Mouse (Mus musculus): ENCODE measurements around the gene Fggy. TPM values are rescaled to one million over a fixed set of nuclear protein-coding genes. Genes with fewer than 3 reads are reported as not detected.
A peak's percentile ranks its signal among the peaks of the same experiment; 100 is the strongest.

Gene Fggy
- polyA plus RNA-seq, 1 experiment from 2014 or later, result 10.9 TPM

DNA sequence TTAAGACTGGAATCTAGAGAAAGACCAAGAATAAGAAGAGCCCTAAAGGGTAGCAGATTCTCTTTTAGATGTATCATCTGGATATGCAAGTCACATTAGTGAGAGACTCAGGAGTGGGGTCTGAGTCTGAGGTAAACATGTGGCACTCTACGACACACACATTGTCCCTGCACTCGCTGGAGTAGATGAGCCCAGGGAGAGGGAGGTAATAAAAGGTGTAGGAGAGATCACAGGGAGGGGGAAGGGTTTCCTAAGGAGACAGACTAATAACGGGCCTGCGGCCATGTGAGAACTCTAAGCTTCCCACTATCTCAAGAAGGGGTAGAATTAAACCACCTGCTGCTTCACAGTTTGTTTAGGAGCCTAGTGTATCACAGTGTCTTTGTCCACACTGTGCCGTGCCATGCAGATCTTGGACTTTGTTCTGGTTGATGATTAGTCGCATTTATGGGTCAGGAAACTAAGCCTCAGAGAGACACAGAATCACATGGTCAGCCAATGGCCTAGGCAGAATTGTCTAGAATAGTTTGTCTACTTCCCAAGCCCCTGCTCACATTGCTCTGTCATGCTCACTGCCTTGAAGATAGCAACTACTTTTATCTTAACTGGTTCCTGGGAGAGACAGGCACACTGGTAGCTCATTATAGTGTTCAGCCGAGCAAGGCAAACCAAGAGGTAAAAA is 236.5 kb downstream of the Fggy start:
- Histone ChIP-seq H3K27ac (ENCODE audit: low read depth) (peak overlapping the region; percentile 77; the same call in 1 of the 2 replicates), H3K4me3 (ENCODE audit: low read depth, low read length) (no peak overlapping the region), H3K36me3 (ENCODE audit: control insufficient read depth, insufficient read depth, low read length) (no peaks in the 10 kb centered on the region), H3K4me2 (ENCODE audit: low read length) (no peak overlapping the region), H3K9me3 (ENCODE audit: control insufficient read depth, low read length) (no peaks in the 10 kb centered on the region), H3K27me3 (replicated peaks; ENCODE audit: control insufficient read depth, insufficient read depth, low read length) (no peaks in the 10 kb centered on the region), H3K9ac (ENCODE audit: low read length) (no peak overlapping the region), H3K4me1 (replicated peaks; ENCODE audit: control insufficient read depth, insufficient read depth, low read length) (peaks cover 25% of the 10 kb centered on the region)
- ATAC-seq (replicated peaks; ENCODE audit: low FRiP score, low TSS enrichment, low read depth), result peak; percentile 89
- 42% methylated on average over 7 of the region's 7 CpGs for WGBS
- peak; percentile 61 for DNase-seq (ENCODE audit: low spot score)

DNA sequence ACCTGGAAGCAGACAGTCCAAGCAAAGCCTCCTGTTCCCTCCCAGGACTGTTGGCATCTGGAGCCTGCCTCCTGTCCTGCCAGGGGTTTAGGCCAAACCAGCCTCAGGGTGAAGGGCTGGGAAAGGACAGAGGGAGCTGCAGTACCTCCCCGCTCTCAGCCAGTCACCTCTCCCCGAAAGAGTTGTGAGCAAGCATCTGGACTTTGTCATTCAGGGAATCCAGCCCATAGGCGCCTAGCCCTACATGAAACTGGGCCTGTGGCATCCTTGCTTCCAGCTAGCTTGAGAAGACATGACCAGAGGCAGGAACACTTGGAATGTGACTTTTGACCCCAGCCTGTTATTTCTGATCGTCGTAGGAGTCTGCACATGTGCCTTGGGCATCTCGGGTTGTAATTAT is 237.3 kb downstream of the Fggy start:
- no peaks in the 10 kb centered on the region for H3K9me3 ChIP-seq (ENCODE audit: control insufficient read depth, low read length)
- H3K36me3 ChIP-seq (ENCODE audit: control insufficient read depth, insufficient read depth, low read length), result no peaks in the 10 kb centered on the region
- 0 out of 2 replicates have a peak, but pooled peaks have one; percentile 3 for ATAC-seq (replicated peaks; ENCODE audit: low FRiP score, low TSS enrichment, low read depth)
- WGBS, result 19% methylated on average over 6 of the region's 6 CpGs
- H3K9ac ChIP-seq (ENCODE audit: low read length), result no peak overlapping the region
- no peak overlapping the region for H3K4me3 ChIP-seq (ENCODE audit: low read depth, low read length)
- no peak overlapping the region for H3K4me2 ChIP-seq (ENCODE audit: low read length)
- peaks cover 23% of the 10 kb centered on the region for H3K4me1 ChIP-seq (replicated peaks; ENCODE audit: control insufficient read depth, insufficient read depth, low read length)
- peak; percentile 65 for DNase-seq (ENCODE audit: low spot score)
- H3K27ac ChIP-seq (ENCODE audit: low read depth), result peak overlapping the region; percentile 77
- H3K27me3 ChIP-seq (replicated peaks; ENCODE audit: control insufficient read depth, insufficient read depth, low read length), result no peaks in the 10 kb centered on the region

DNA sequence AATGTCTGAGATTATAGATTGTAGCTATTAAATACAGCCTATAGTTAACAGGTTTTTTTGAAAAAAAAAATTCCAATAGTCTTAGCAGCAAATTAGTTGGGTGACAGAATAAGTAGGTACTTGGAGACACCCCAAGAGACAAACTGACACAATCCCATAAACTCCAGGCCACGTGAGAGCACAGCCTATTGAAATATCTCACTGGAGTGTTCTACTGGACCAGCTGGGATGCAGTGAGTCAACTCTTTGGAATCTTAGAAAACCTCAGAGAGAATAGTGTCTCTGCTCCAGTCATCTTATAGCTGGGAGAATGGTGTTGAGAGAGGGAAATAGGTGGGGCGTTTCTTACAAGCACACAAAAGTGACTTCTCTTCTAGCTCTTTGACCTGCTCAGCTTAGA is 238.0 kb downstream of the Fggy start:
- DNase-seq (ENCODE audit: low spot score) (no peak), ATAC-seq (replicated peaks; ENCODE audit: low FRiP score, low TSS enrichment, low read depth) (no peak)
- no peaks in the 10 kb centered on the region for H3K27me3 ChIP-seq (replicated peaks; ENCODE audit: control insufficient read depth, insufficient read depth, low read length)
- H3K27ac ChIP-seq (ENCODE audit: low read depth), result peak overlapping the region; percentile 77; the same call in 1 of the 2 replicates
- H3K4me1 ChIP-seq (replicated peaks; ENCODE audit: control insufficient read depth, insufficient read depth, low read length), result peaks cover 20% of the 10 kb centered on the region
- H3K4me3 ChIP-seq (ENCODE audit: low read depth, low read length), result no peak overlapping the region
- 53% methylated on average over 2 of the region's 2 CpGs for WGBS
- H3K36me3 ChIP-seq (ENCODE audit: control insufficient read depth, insufficient read depth, low read length), result no peaks in the 10 kb centered on the region
- H3K9ac ChIP-seq (ENCODE audit: low read length), result no peak overlapping the region
- no peak overlapping the region for H3K4me2 ChIP-seq (ENCODE audit: low read length)
- H3K9me3 ChIP-seq (ENCODE audit: control insufficient read depth, low read length), result no peaks in the 10 kb centered on the region

DNA sequence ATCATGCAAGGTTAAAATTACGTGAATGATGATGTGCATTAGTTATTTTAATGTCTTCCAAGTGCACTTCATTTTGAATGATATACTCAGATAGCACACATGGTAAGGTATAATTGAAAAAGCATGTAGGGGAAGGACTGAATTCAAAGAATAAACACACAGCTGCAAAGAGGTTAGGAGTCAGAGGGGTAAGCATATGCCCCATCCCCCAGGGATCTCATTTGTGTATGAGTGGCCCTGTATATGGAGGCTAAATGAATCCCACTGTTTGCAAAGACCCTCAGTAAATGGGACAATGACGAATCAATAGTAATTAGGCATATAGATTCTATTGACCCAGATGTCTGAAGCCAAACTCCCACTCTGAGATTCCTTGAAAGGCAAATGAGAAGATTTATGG is 262.3 kb downstream of the Fggy start:
- no peak for ATAC-seq (replicated peaks; ENCODE audit: low FRiP score, low TSS enrichment, low read depth)
- 69% methylated on average over 2 of the region's 2 CpGs for WGBS
- Histone ChIP-seq H3K9me3 (ENCODE audit: control insufficient read depth, low read length) (no peaks in the 10 kb centered on the region), H3K36me3 (ENCODE audit: control insufficient read depth, insufficient read depth, low read length) (no peaks in the 10 kb centered on the region), H3K27me3 (replicated peaks; ENCODE audit: control insufficient read depth, insufficient read depth, low read length) (no peaks in the 10 kb centered on the region), H3K27ac (ENCODE audit: low read depth) (no peak overlapping the region), H3K9ac (ENCODE audit: low read length) (no peak overlapping the region), H3K4me1 (replicated peaks; ENCODE audit: control insufficient read depth, insufficient read depth, low read length) (no peaks in the 10 kb centered on the region), H3K4me3 (ENCODE audit: low read depth, low read length) (no peak overlapping the region), H3K4me2 (ENCODE audit: low read length) (no peak overlapping the region)
- no peak for DNase-seq (ENCODE audit: low spot score)

DNA sequence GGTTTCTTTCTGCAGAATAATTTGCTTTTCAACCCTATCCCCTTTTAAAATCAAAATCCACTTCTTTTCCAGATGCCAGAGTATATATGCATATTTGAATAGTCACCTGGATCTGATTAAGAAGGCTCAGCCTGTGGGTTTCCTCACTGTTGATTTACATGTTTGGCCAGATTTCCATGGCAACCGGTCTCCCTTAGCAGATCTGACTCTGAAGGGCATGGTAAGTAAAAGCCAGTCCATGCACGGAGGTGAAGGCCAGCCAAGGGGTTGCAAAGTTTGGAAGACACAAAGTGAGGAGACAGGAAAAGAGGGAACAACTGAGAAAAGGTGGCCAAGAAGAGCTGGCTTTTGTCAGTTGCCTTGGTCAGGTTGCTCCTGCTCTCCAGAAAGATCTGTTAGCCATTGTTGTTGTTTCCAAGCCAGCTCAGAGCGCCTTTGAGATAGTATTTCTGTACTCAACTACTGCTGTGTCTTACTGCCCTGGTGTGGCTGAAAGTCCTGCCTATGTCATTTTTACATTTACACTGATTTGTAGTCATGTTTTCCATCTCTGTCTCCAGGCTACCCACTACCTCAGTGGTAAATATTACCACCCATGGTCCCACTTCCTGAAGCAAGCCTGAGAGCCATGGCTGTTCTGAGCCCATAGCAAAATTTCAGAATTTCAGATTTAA is 264.7 kb downstream of the Fggy start:
- Histone ChIP-seq H3K36me3 (ENCODE audit: control insufficient read depth, insufficient read depth, low read length) (no peaks in the 10 kb centered on the region), H3K9me3 (ENCODE audit: control insufficient read depth, low read length) (no peaks in the 10 kb centered on the region), H3K4me2 (ENCODE audit: low read length) (no peak overlapping the region), H3K27me3 (replicated peaks; ENCODE audit: control insufficient read depth, insufficient read depth, low read length) (no peaks in the 10 kb centered on the region), H3K4me1 (replicated peaks; ENCODE audit: control insufficient read depth, insufficient read depth, low read length) (no peaks in the 10 kb centered on the region), H3K9ac (ENCODE audit: low read length) (no peak overlapping the region), H3K27ac (ENCODE audit: low read depth) (no peak overlapping the region), H3K4me3 (ENCODE audit: low read depth, low read length) (no peak overlapping the region)
- 73% methylated on average over 3 of the region's 3 CpGs for WGBS
- ATAC-seq (replicated peaks; ENCODE audit: low FRiP score, low TSS enrichment, low read depth) (no peak), DNase-seq (ENCODE audit: low spot score) (no peak)

- WGBS, result 96% methylated on average over 4 of the region's 4 CpGs
- no peak for ATAC-seq (replicated peaks; ENCODE audit: low FRiP score, low TSS enrichment, low read depth)
- H3K4me2 ChIP-seq (ENCODE audit: low read length), result no peak overlapping the region
These were observed 270.9 kb downstream of the Fggy start for GRCm38 (mm10) chr4:95828164-95828563.

DNA sequence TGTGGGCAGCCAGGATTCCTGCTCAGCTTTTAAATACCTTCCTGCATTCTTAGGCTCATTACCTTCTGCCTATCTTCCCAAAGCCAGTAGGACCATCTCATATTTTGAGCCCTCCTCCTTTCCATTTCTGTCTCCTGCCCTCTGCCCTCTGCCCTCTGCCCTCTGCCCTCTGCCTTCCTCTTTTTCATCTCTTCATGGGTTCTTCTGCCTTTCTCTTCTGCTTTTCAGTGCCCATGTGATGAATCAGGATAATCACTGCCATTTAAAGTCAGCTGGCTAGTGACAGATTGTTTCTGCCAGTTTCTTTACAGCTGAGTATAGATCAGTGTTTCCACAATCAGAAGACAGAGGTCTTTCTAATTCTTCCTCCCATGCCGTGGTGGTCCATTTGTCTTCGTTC is 273.0 kb downstream of the Fggy start:
- WGBS, result 73% methylated on average over 2 of the region's 2 CpGs
- Histone ChIP-seq H3K4me1 (replicated peaks; ENCODE audit: control insufficient read depth, insufficient read depth, low read length) (no peaks in the 10 kb centered on the region), H3K27ac (ENCODE audit: low read depth) (no peak overlapping the region), H3K9me3 (ENCODE audit: control insufficient read depth, low read length) (no peaks in the 10 kb centered on the region), H3K27me3 (replicated peaks; ENCODE audit: control insufficient read depth, insufficient read depth, low read length) (no peaks in the 10 kb centered on the region), H3K4me3 (ENCODE audit: low read depth, low read length) (no peak overlapping the region), H3K36me3 (ENCODE audit: control insufficient read depth, insufficient read depth, low read length) (no peaks in the 10 kb centered on the region), H3K9ac (ENCODE audit: low read length) (no peak overlapping the region), H3K4me2 (ENCODE audit: low read length) (no peak overlapping the region)
- no peak for DNase-seq (ENCODE audit: low spot score)
- no peak for ATAC-seq (replicated peaks; ENCODE audit: low FRiP score, low TSS enrichment, low read depth)

More at GRCm38 (mm10) chr4:95828164-95828563, 270.9 kb downstream of the Fggy start:
- Histone ChIP-seq H3K27me3 (replicated peaks; ENCODE audit: control insufficient read depth, insufficient read depth, low read length) (no peaks in the 10 kb centered on the region), H3K9ac (ENCODE audit: low read length) (no peak overlapping the region), H3K9me3 (ENCODE audit: control insufficient read depth, low read length) (no peaks in the 10 kb centered on the region), H3K36me3 (ENCODE audit: control insufficient read depth, insufficient read depth, low read length) (no peaks in the 10 kb centered on the region), H3K4me1 (replicated peaks; ENCODE audit: control insufficient read depth, insufficient read depth, low read length) (no peaks in the 10 kb centered on the region), H3K27ac (ENCODE audit: low read depth) (no peak overlapping the region), H3K4me3 (ENCODE audit: low read depth, low read length) (no peak overlapping the region)
- no peak for DNase-seq (ENCODE audit: low spot score)

- Histone ChIP-seq H3K9ac (ENCODE audit: low read length) (no peak overlapping the region), H3K9me3 (ENCODE audit: control insufficient read depth, low read length) (no peaks in the 10 kb centered on the region), H3K27ac (ENCODE audit: low read depth) (no peak overlapping the region), H3K4me1 (replicated peaks; ENCODE audit: control insufficient read depth, insufficient read depth, low read length) (no peaks in the 10 kb centered on the region), H3K4me2 (ENCODE audit: low read length) (no peak overlapping the region), H3K27me3 (replicated peaks; ENCODE audit: control insufficient read depth, insufficient read depth, low read length) (no peaks in the 10 kb centered on the region), H3K4me3 (ENCODE audit: low read depth, low read length) (no peak overlapping the region), H3K36me3 (ENCODE audit: control insufficient read depth, insufficient read depth, low read length) (no peaks in the 10 kb centered on the region)
- WGBS, result 89% methylated on average over 1 of the region's 1 CpGs
- DNase-seq (ENCODE audit: low spot score) (no peak), ATAC-seq (replicated peaks; ENCODE audit: low FRiP score, low TSS enrichment, low read depth) (no peak)
These were observed 282.6 kb downstream of the Fggy start for GRCm38 (mm10) chr4:95839860-95840259.

All from intestine, embryonic 14.5 days (tissue).